Mouse (Mus musculus): ENCODE measurements at regions not wholly inside any gene's neighbourhood (a gene's known extent, or its start where the extent isn't known, plus 50 kb on each side); places are given as distances from the start of the nearest gene placed in this dataset.

DNA sequence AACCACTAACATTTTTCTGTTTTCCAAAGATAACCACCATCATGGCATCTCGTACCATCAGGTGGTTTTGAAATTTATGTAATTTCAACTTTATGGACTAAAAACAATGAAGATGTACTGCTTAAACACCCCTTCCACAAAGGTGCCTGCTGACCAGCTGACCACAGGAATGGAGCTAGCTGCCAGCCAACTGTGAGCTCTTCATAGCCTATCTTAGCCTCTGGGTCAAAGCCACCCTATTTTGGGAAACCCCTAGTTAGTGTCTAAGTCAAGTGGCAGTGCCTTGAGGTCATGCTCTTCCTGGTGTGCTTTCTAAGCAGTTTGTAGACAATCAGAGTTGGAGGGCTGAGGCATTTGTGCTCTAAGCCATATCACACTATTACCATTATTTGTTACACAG, 364.8 kb downstream of the Pdgfc start:
- 88% methylated on average over 1 of the region's 1 CpGs for WGBS
- Histone ChIP-seq H3K27me3 (ENCODE audit: control insufficient read depth, insufficient read depth, low read length) (no peaks in the 10 kb centered on the region), H3K36me3 (ENCODE audit: control insufficient read depth, insufficient read depth, low read length) (no peaks in the 10 kb centered on the region), H3K9ac (ENCODE audit: low read depth, low read length) (no peak overlapping the region), H3K4me2 (replicated peaks; ENCODE audit: low read depth, low read length) (no peak overlapping the region), H3K4me1 (replicated peaks; ENCODE audit: control insufficient read depth, insufficient read depth, low read length) (no peaks in the 10 kb centered on the region), H3K9me3 (ENCODE audit: control insufficient read depth, low read length) (no peaks in the 10 kb centered on the region), H3K27ac (ENCODE audit: low read depth, low read length) (no peak overlapping the region), H3K4me3 (ENCODE audit: low read depth, low read length) (no peak overlapping the region)
- DNase-seq (ENCODE audit: low spot score) (no peak), ATAC-seq (ENCODE audit: low FRiP score) (no peak)

DNA sequence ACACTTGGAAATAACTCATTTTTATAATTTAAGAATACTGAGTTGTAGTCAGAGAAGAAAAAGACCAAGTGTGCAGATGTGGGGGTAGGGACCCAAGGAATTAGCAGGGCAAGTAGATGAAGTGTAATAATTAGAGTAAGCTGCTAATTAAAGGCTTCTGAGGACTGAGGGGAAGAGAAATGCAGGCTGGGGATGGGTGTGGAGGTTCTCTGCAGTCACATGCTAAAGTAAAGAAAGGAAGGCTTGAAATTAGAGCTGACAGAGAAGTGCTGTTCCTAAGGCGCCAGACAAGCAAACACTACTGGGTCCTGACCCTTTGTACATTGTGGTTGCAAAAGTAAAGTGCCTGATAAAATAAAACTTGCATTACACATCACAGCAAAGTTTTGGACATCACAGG, 372.7 kb downstream of the Pdgfc start:
- Histone ChIP-seq H3K4me3 (ENCODE audit: low read depth, low read length) (no peak overlapping the region), H3K4me1 (replicated peaks; ENCODE audit: control insufficient read depth, insufficient read depth, low read length) (no peaks in the 10 kb centered on the region), H3K36me3 (ENCODE audit: control insufficient read depth, insufficient read depth, low read length) (no peaks in the 10 kb centered on the region), H3K9me3 (ENCODE audit: control insufficient read depth, low read length) (no peaks in the 10 kb centered on the region), H3K4me2 (replicated peaks; ENCODE audit: low read depth, low read length) (no peak overlapping the region), H3K27ac (ENCODE audit: low read depth, low read length) (no peak overlapping the region), H3K27me3 (ENCODE audit: control insufficient read depth, insufficient read depth, low read length) (no peaks in the 10 kb centered on the region), H3K9ac (ENCODE audit: low read depth, low read length) (no peak overlapping the region)
- DNase-seq (ENCODE audit: low spot score) (no peak), ATAC-seq (ENCODE audit: low FRiP score) (no peak)
- WGBS, result 57% methylated on average over 1 of the region's 1 CpGs

DNA sequence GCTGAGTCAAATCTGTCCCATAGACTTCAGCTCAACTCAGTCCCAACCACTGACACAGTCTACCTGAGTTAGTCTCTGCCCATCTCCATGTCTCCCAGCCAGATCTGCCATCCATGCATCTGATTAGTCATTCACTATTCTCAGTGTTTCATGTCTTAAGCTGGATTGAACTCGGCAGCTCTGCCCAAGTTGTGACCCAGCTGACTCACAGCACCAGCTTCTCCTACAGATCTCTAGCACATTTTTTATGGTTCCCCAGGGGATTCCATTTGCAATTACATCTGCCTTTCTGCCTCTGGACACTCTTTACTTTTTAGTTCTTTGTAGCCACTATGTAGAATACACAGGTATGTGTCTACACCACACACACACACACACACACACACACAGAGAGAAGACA, 385.7 kb downstream of the Pdgfc start:
- 75% methylated on average over 1 of the region's 1 CpGs for WGBS
- no peaks in the 10 kb centered on the region for H3K9me3 ChIP-seq (ENCODE audit: control insufficient read depth, low read length)
- H3K4me1 ChIP-seq (replicated peaks; ENCODE audit: control insufficient read depth, insufficient read depth, low read length), result no peaks in the 10 kb centered on the region
- H3K9ac ChIP-seq (ENCODE audit: low read depth, low read length), result no peak overlapping the region
- no peak overlapping the region for H3K4me2 ChIP-seq (replicated peaks; ENCODE audit: low read depth, low read length)
- DNase-seq (ENCODE audit: low spot score) (no peak), ATAC-seq (ENCODE audit: low FRiP score) (no peak)
- H3K4me3 ChIP-seq (ENCODE audit: low read depth, low read length), result no peak overlapping the region
- H3K27me3 ChIP-seq (ENCODE audit: control insufficient read depth, insufficient read depth, low read length), result no peaks in the 10 kb centered on the region
- no peaks in the 10 kb centered on the region for H3K36me3 ChIP-seq (ENCODE audit: control insufficient read depth, insufficient read depth, low read length)
- no peak overlapping the region for H3K27ac ChIP-seq (ENCODE audit: low read depth, low read length)

DNA sequence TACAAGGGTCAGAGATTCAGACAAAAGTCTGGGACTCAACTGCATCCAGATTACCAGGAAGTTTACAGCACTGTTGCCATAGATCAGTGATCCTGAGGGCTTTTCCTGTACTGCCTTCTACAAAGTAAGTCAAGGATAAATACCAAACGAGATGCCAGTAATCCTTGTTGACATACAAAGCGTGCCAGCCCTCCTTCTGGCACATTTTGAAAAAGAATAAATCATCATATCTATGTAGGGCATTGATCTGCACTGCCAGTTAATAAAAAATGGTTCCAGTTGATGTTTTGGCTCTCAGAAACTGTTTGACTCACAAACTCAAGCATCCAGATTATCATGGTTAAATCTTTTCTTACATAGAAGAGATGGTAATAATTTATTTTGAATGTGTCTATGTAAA, 390.5 kb downstream of the Pdgfc start:
- no peaks in the 10 kb centered on the region for H3K4me1 ChIP-seq (replicated peaks; ENCODE audit: control insufficient read depth, insufficient read depth, low read length)
- no peak for DNase-seq (ENCODE audit: low spot score)
- H3K27ac ChIP-seq (ENCODE audit: low read depth, low read length), result no peak overlapping the region
- no peaks in the 10 kb centered on the region for H3K27me3 ChIP-seq (ENCODE audit: control insufficient read depth, insufficient read depth, low read length)
- no peak for ATAC-seq (ENCODE audit: low FRiP score)
- no peak overlapping the region for H3K9ac ChIP-seq (ENCODE audit: low read depth, low read length)
- no peaks in the 10 kb centered on the region for H3K36me3 ChIP-seq (ENCODE audit: control insufficient read depth, insufficient read depth, low read length)
- WGBS, result 71% methylated on average over 2 of the region's 2 CpGs
- no peak overlapping the region for H3K4me3 ChIP-seq (ENCODE audit: low read depth, low read length)
- H3K9me3 ChIP-seq (ENCODE audit: control insufficient read depth, low read length), result no peaks in the 10 kb centered on the region
- no peak overlapping the region for H3K4me2 ChIP-seq (replicated peaks; ENCODE audit: low read depth, low read length)
